Mouse (Mus musculus): Measurements from ENCODE around the gene Gm16867.
"Not testable (repeated sequence)": the region's sequence is repeated elsewhere in the genome, so short reads cannot be mapped to it uniquely, and the experiment has no call there.

DNA sequence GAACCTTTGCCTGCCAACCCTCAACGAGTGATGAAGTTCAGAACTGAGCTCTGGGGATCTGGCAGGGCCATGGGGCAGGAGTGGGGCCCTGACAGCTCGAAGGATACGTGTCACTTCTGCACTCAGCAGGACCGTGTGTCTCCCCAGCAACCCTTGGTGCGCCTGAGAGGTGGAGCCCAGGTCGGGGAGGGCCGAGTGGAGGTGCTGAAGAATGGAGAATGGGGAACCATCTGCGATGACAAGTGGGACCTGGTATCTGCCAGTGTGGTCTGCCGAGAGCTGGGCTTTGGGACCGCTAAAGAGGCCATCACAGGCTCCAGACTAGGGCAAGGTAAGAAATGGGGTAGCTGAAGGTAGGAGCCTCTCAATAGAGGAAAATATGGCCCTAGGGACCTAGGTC, 54.3 kb downstream of the Gm16867 start:
- not testable (repeated sequence) for TF ChIP-seq EP300, POLR2A (IDR thresholded peaks at IDR 0.05; ENCODE audit: insufficient read depth, low read depth, low read length)

Measured in heart, adult 2 months (tissue).